Comparison of ENCODE assay signal across 16 mouse cellular contexts in the genomic region with DNA sequence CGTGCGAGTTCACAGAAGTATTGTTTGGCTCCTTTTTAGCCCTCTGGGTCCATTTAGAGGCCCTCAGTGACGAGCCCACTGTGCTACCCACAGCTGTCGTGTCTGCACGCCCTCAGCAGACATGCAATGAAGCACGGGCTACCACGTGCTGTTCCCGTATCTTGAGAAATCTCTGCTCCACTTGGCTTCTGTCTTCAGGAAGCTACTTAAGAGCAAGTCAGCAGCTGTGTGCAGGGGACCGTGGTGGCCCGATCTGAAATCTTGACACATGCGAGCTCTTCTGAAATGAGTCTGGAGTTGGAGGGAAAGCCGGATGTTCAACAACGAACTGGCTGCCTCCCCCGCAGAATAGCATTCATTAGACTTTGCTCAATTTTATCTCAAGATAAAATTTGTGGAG. TPM values are rescaled to one million over a fixed set of nuclear protein-coding genes. Genes with fewer than 3 reads are reported as not detected.
A peak's percentile ranks its signal among the peaks of the same experiment; 100 is the strongest.
DNase-seq lines count a peak whose midpoint lies in the region; ATAC-seq lines count a peak whose summit lies in the region.
"Had no signal": no experiment of that assay in that cellular context is flagged by ENCODE, and none has a peak within 500 bp of the region (broad histone marks: within the 10 kb centered on the region; RNA-seq: fewer than 3 reads in every experiment).

No protein-coding gene starts in this region.

- WGBS in forebrain, embryonic 10.5 days = 80% methylated on average over 14 of the region's 14 CpGs

- no peaks in the 10 kb centered on the region for H3K36me3 ChIP-seq in forebrain, embryonic 10.5 days (replicated peaks)
- H3K36me3 ChIP-seq: embryonic facial prominence, embryonic 10.5 days; liver, embryonic 13.5 days; midbrain, embryonic 13.5 days; neural tube, embryonic 15.5 days had no signal

- ATAC-seq in activated CD4-positive, CD25-positive, alpha-beta regulatory T cell, adult 4 months = no peak
- ATAC-seq: midbrain, embryonic 13.5 days had no signal

- no peaks in the 10 kb centered on the region for H3K27me3 ChIP-seq in forebrain, embryonic 10.5 days (ENCODE audit: poor library complexity, severe bottlenecking)
- H3K27me3 ChIP-seq: midbrain, embryonic 13.5 days; neural tube, embryonic 15.5 days had no signal

- intact Hi-C loops in heart, postnatal 25 days (cut with DNase I) = no loop called here

- H3K4me1 ChIP-seq in forebrain, embryonic 10.5 days = peaks cover 11% of the 10 kb centered on the region; the same call in 1 of the 2 replicates
- H3K4me1 ChIP-seq: liver, embryonic 13.5 days had no signal

- H3K9me3 ChIP-seq in forebrain, embryonic 10.5 days = peaks cover 5% of the 10 kb centered on the region; the same call in 1 of the 2 replicates
- H3K9me3 ChIP-seq: liver, embryonic 13.5 days; midbrain, embryonic 13.5 days; neural tube, embryonic 15.5 days had no signal

- DNase-seq in heart, adult 18-20 months = peak; percentile 44 to 56
- no peak for DNase-seq in heart, postnatal 25 days (ENCODE audit: low spot score)
- DNase-seq in A20 (ENCODE audit: low read depth, low spot score) = peak; percentile 79
- DNase-seq in heart, postnatal 4 days = peak; percentile 41
- DNase-seq in kidney, postnatal 25 days = peak; percentile 36 to 72
- no peak for DNase-seq in forebrain, embryonic 10.5 days (ENCODE audit: extremely low spot score, low spot score)
- no peak for DNase-seq in ovary, adult 18-20 months (ENCODE audit: low spot score)
- DNase-seq: B cell, adult 2 months; cerebellum, adult 2 months; gastrocnemius, postnatal 25 days; liver, embryonic 13.5 days; right cerebral cortex, postnatal 4 days had no signal

- no peak overlapping the region for H3K27ac ChIP-seq in forebrain, embryonic 10.5 days
- H3K27ac ChIP-seq: embryonic facial prominence, embryonic 10.5 days; liver, embryonic 13.5 days; midbrain, embryonic 13.5 days; neural tube, embryonic 15.5 days had no signal

- no peak overlapping the region for H3K4me3 ChIP-seq in forebrain, embryonic 10.5 days
- H3K4me3 ChIP-seq: embryonic facial prominence, embryonic 10.5 days; liver, embryonic 13.5 days; midbrain, embryonic 13.5 days; neural tube, embryonic 15.5 days had no signal

RNA-seq across cellular contexts. Expression of gene Cfap298, which starts 43.3 kb away (rescaled TPM):
- 10 to 100 TPM; 25.8 to 30.1 TPM for total RNA-seq in heart, adult 18-20 months (2021)
- total RNA-seq in heart, postnatal 25 days (2021) = 10 to 100 TPM; 20.8 to 23.3 TPM
- total RNA-seq in heart, postnatal 4 days (2021) = 10 to 100 TPM; 26.2 to 32.8 TPM
- polyA plus RNA-seq in activated CD4-positive, CD25-positive, alpha-beta regulatory T cell, adult 4 months (2017; shearing (Covaris generic)) = 10 to 100 TPM; 19.6 to 28.3 TPM
- 61.5 and 67.5 TPM in 2 replicates for polyA plus RNA-seq in forebrain, embryonic 10.5 days (2016; fragmentation: Nextera tagmentation; extraction: Ambion mirVana)

Comparison
In these comparisons a context has a peak if more than half of its experiments do, and no peak if none do; other contexts are left out.
1. DNase-seq: peak in heart, adult 18-20 months (2 of 2), A20 (single experiment), heart, postnatal 4 days (single experiment) and kidney, postnatal 25 days (2 of 2); none in heart, postnatal 25 days (single experiment), forebrain, embryonic 10.5 days (single experiment) and ovary, adult 18-20 months (single experiment).